Mouse (Mus musculus) CH12.LX (cell line): ENCODE measurements around the gene Pnn.

Experiments used
- EP300 ChIP-seq: IDR thresholded peaks from 2 replicates; pipeline ENCODE4 v1.6.1; 2011; ENCODE audit warnings: low read length, improper control_type of control experiment
- JUN ChIP-seq: IDR thresholded peaks from 2 replicates; pipeline ENCODE4 v1.6.1; 2011; ENCODE audit warnings: low read depth, mild to moderate bottlenecking, low read length, improper control_type of control experiment, moderate library complexity; ENCODE audit not compliant: insufficient read depth
- POLR2AphosphoS2 ChIP-seq: IDR thresholded peaks from 2 replicates; pipeline ENCODE4 v1.6.1; 2011; ENCODE audit warnings: low read depth, low read length, improper control_type of control experiment

GRCm38 (mm10) chr12:59106491-59106890, 39.8 kb downstream of the Pnn start:
- TF ChIP-seq POLR2AphosphoS2 (no peak), JUN (no peak), EP300 (no peak)
